Mouse (Mus musculus) c-Kit-positive CD71-negative TER-119-negative erythroid progenitor cells, embryonic 14.5 days (primary cell): ENCODE measurements around the gene Grap.

Experiments
- DNase-seq: peaks from one replicate; pipeline ENCODE4 v3.0.0-alpha.2; 2013; ENCODE audit warnings: low read depth

The Grap gene

DNA sequence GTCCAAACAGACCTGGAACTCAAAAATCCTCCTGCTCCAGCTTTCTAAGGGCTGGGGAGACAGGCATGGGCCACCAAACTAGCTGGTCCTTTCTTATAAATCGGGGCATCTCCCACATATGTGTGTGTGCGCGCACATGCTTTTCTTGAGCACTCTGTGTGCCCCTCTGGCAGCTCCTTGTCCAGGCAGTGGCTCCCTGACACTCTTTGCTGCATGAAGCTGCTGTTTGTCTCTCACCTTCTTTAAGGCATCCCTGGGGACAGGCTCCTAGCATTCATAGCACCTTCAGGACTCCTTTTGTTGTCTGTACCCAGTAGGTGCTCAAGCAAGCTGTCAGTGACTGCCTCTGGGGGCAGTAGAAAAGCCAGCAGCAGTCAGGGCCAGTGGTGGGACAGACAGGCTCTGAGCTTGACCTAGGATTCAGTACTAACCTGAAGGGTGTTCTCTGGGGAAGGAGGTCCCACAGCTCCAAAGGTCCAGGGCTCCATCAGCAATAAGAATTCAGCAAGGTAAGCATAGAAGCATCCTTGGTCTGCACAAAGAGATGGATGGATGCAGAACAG lies 5.4 kb downstream of the Grap start:
- DNase-seq: no peak

- DNase-seq: no peak
These were observed 6.2 kb downstream of the Grap start for GRCm38 (mm10) chr11:61659011-61659858.

- DNase-seq: no peak
These were observed 6.9 kb downstream of the Grap start for GRCm38 (mm10) chr11:61660001-61660400.

GRCm38 (mm10) chr11:61660806-61661392 lies 7.8 kb downstream of the Grap start:
- DNase-seq: no peak

GRCm38 (mm10) chr11:61662189-61662588 lies 9.1 kb downstream of the Grap start:
- DNase-seq: no peak

DNA sequence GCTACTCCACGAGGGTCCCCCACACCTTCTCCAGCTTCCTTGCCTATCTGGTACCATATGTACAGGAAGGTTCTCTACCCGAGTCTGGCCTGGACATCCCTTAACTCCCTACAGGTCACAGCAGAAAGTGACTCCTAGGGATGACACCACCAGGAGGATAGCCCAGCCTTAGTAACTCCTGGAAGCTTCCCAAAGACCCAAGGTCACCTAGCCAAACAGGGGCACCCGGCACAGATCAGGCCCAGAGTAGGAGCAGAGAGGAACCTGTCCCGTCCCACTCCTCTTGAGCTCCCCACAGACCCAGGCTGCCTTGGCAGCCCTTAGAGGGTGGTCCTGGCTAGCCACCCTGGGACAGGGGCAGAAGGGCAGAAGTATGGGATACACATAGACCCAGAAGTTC lies 12.3 kb downstream of the Grap start:
- DNase-seq: no peak

DNA sequence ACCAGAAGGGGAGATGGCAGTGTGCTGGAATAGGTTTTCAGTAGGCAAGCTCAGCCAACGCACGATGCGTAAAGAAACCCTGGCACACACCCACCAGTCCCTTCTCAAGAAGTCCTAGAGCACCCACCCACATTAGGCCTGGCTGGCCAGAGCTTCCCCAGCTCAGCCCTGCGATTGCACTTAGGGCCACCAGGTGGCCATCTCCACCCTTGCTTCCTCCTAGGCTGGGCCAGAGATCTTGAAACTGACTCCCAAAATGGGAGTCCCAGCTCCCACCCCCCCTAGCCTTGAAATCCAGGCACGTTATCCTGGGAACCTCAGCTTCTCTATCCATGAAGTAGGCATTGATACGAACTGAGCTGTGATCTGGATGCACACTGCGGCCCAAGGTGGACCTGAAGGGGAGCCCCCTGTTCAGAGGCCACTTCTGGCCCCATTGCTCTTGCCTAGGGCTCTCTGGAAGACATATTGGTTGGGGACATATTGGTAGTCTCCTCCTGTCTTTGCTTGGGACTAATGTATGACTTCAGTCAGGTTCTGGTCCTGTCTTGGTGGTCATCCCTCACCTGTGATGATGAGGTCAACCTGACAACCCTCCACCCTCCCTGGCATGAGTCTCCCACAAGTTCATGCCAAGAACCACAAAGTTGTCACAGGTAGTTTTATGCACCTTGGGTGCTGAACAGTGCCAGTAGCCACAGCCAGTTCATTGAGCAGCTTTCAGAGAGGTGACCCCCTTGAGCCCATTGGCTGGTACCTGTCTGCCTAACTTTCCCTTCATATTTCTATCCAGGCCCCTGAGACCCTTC lies 13.1 kb downstream of the Grap start:
- no peak for DNase-seq

DNA sequence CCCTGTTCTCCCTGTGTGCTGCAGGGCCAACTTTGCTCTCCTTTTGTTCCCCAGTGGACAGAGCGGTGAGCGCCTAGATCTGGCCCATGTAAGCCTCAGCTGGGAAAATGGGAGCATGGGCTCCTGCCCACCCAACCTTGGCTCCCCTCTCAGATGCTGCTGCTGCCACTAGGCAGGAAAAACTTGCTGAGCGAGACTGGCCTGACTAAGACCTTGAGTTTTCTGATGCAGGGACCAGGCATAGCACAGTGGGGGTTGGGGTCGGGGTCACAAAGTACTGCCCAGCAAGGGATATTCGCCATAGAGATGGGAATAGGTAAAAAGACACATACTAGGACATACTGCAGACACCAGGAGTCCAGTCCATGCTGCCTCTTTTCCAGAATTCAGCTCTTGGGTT lies 14.2 kb downstream of the Grap start:
- DNase-seq: no peak

- DNase-seq: no peak
These were observed 14.7 kb downstream of the Grap start for GRCm38 (mm10) chr11:61667782-61668181.

- DNase-seq: no peak
These were observed 16.7 kb downstream of the Grap start for GRCm38 (mm10) chr11:61669492-61670490.

- no peak for DNase-seq
These were observed 18.8 kb downstream of the Grap start for GRCm38 (mm10) chr11:61671781-61672383.

GRCm38 (mm10) chr11:61673686-61674085 lies 20.6 kb downstream of the Grap start:
- DNase-seq: no peak

GRCm38 (mm10) chr11:61674151-61674838 lies 21.2 kb downstream of the Grap start:
- no peak for DNase-seq

GRCm38 (mm10) chr11:61674839-61675159 lies 21.7 kb downstream of the Grap start:
- DNase-seq: no peak

DNA sequence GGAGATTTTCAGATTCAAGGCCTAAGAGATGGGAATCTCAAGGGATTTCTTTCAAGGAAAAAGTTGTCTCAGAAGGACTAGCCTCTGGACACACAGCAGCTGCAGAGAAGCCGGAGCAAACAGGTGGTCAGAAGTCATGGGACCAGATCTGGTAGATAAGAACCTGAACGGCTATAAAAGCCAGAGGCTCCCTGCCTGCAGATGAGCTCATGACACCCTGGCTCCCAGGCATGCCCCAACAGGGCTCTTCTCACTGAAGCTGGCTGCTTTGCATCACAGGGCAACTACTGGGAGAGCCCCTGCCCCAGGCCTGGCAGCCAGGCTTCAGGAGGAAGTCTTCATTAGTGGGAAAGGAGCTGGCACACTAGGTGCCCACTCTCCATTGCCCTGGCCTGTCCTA lies 22.3 kb downstream of the Grap start:
- DNase-seq: no peak

DNA sequence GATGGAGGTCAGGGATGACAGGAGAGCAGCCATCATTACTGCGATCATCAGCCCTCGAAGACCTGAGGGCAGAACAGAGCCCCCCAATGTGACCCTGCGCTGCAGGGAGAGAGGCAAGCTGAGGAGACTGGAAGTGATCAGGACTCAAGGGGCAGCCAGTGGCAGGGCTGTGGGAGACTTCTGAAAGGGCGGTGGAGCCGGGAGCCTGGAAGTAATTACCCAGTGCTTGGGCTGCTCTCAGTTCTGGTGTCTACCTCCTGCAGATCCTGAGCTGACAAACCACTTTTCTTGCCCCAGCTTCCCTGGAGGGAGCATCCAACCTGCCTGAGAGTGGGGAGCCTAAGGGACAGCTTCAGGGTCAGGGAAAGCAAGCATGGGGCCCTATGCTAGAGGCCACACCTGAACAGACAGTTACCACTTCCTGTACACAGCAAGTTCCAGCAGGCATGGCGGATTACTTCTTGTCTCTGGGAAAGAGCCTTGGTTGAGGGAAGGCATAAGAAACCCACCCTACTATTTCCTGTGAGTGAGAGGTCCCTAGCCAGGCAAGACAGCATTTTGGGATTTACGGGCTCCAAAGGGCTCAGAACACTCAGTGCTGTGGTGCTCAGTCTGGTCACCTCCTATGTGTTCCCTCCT lies 23.3 kb downstream of the Grap start:
- no peak for DNase-seq

- no peak for DNase-seq
These were observed 24.6 kb downstream of the Grap start for GRCm38 (mm10) chr11:61677709-61678108.

- no peak for DNase-seq
These were observed 26.2 kb downstream of the Grap start for GRCm38 (mm10) chr11:61679091-61679866.
